Mouse (Mus musculus) 416B (cell line): Measurements from ENCODE around the gene Ccnl2.

Experiments
- DNase-seq: peaks from one replicate; pipeline ENCODE4 v3.0.0; 2011; ENCODE audit warnings: low read depth

Gene Ccnl2

DNA sequence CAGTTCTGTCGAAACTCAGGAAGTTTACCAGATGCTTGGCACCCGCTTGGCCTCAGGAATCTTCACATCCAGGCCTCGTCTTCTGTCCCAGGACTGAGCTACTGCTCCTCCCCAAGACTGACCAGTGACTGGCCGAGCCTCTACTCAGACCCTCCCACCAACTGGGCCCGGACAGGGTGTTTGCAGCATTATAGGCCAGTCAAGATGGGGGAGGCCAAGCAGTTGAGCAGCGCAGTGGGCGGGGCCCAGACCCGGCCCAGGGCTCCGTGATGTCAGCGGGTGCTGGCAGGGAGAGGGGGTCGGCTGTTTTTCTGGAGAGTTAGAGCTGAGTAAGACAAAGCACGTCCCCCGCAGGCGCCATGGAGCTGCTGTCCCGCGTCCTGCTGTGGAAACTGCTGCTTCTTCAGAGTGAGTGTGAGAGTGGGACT, 27.2 kb downstream of the Ccnl2 start, which contains the start of gene Mxra8:
Gene Mxra8, plus strand, starts transcription at position 198 of the 428 bp plus-strand sequence.
- DNase-seq = no peak

DNA sequence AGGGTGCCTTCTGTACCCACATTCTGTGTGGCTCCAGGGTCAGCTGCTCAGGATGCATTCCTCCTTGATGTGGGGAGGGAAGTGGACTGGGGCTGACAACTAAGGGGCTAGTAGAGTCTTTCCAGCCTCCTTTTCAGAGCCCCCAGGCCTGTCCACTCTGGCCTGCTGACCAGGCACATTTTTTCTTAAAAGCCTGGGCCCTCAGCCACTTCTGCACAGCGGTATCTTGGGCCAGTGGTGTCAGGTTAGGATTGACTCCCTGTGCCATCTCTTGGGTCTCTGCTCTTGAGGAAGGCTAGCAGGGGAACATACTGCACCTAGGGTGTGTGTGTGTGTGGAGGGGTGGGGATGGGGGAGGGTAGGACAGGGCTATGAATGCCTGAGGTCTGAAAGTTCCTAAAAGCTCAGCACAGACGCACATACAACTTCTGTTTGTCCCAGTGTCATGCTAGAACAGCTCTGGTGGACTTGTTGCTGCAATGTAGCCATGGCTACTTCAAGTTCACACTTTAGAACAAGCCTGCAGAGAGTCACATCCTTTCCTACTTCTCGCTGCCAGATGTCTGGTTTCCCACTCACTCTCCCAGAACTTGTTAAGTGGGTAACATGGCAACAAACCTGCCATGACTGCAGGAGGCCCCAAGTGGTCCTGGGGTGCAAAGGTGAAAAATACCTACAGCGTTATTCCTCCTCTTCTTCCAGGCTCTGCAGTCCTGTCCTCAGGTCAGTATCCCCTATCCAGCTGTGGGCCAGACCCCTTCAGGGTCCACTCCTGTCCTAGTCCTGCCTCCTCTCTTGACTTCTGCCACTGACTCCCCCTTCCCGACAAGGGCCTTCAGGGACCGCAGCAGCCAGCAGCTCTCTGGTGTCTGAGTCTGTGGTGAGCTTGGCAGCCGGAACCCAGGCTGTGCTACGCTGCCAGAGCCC, 28.1 kb downstream of the Ccnl2 start:
- no peak for DNase-seq

DNA sequence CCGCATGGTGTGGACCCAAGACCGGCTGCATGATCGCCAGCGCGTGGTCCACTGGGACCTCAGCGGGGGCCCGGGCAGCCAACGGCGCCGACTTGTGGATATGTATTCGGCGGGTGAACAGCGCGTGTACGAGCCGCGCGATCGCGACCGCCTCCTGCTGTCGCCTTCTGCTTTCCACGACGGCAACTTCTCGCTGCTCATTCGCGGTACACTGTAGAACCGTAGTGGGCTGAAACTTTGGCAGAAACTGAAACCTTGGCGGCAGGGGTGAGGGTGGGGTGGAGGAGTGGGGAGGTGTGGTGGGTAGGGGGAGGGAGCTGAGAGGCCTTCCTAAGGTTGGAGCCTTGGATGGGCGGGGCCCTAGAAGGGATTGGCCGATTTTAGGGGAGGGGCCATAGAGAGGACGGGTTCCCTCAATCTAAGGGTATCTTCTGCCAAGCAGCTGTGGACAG, 28.7 kb downstream of the Ccnl2 start:
- DNase-seq = peak; percentile 77

DNA sequence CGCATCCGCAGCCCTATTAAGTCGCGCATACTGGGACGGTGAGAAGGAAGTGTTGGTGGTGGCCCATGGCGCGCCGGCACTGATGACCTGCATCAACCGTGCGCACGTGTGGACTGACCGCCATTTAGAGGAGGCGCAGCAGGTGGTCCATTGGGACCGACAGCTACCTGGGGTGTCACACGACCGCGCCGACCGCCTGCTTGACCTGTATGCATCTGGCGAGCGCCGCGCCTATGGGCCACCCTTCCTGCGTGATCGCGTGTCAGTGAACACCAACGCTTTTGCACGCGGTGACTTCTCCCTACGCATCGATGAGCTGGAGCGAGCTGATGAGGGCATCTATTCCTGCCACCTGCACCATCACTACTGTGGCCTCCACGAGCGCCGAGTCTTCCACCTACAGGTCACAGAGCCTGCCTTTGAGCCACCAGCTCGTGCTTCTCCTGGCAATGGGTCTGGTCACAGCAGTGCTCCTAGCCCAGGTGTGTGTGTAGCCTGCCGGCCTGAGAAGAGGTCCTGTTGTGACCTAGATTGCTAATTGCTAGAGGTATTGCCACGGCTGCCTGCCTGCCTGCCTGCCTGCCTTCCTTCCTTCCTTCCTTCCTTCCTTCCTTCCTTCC, 29.5 kb downstream of the Ccnl2 start:
- DNase-seq = no peak

DNA sequence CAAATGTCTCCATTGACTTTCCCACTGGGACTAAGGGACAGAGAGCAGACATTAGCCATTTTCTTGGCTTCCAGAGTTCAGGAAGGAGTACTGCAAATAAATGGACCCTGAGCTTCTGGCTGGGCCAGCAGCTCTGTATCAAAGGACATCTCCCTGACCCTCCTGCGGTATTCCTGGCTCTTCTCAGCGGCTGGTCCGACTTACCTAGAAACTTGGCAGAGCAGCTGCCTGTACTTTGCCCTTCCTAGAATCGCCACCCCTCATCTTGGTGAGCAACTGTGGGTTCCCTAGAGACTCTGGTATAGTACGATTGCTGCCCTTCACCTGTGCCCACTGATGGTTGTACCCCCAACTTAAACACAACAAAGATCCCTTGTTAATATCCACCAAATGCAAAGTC, 30.9 kb downstream of the Ccnl2 start:
- no peak for DNase-seq

DNA sequence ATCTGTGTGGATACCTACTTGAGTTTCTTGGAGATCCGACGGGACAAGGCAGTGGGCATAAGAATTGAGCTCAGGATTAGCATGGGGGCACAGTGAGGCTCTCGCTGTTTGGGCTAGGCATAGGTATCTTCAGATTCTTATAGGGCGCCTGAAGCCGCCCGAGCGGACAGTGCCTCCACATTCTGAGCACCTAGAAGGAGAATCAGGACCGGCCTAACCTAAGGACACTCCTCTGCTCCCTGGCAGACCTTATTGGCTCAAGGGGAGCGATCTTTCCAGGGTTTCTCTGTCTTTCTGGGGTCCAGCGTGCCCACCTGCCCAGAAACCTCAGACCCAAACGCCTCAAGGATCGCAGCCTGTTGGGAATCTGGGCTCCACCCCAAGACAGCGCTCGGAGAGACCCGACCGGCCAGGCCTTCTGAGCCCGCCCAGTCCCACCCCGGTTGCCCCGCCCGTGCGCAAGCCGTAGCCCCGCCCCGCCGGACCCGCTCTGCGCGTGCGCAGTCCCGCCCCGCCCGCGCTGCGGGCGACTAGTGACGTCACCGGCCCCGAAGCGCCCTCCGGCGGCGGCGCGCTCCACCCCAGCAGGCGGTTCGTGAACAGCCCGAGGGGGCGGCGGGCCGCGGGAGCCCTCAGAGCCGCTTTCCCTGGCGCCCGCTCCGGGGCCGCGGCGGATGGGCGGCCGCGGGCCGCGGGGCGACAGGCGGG, 34.7 kb downstream of the Ccnl2 start, which contains the start of gene Dvl1:
Gene Dvl1, plus strand, starts transcription at position 532 of the 708 bp plus-strand sequence.
- DNase-seq = peak; percentile 82

DNA sequence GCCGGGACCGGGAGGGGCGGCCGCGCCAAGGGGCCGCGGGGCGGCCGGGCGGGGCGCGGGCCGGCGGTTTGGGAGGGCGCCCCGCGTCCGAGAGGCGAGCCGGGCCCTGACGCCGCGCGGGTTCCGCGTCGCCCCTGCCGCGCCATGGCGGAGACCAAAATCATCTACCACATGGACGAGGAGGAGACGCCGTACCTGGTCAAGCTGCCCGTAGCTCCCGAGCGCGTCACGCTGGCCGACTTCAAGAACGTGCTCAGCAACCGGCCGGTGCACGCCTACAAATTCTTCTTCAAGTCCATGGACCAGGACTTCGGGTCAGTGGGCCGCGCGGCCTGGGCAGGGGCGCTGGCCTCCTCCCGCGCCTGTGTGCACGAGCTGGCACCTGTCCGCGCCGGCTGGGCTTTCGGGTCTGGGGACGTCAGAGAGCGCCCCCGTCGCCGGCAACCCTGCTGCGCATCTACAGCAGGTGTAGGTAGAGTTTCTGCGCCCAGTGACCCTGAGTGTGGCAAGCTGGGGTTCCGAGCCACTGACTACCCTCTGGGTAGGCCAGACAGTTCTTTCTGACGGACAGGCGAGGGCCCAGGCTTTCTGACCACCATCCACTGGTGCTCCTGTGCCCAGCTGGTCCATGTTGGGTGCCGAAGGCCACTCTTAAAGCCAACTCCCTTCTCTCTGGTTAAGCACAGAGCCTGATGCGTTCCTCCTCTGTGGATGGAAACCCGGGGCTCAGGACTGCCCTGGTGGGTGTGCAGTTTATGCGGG, 35.5 kb downstream of the Ccnl2 start:
- peak; percentile 36 for DNase-seq

DNA sequence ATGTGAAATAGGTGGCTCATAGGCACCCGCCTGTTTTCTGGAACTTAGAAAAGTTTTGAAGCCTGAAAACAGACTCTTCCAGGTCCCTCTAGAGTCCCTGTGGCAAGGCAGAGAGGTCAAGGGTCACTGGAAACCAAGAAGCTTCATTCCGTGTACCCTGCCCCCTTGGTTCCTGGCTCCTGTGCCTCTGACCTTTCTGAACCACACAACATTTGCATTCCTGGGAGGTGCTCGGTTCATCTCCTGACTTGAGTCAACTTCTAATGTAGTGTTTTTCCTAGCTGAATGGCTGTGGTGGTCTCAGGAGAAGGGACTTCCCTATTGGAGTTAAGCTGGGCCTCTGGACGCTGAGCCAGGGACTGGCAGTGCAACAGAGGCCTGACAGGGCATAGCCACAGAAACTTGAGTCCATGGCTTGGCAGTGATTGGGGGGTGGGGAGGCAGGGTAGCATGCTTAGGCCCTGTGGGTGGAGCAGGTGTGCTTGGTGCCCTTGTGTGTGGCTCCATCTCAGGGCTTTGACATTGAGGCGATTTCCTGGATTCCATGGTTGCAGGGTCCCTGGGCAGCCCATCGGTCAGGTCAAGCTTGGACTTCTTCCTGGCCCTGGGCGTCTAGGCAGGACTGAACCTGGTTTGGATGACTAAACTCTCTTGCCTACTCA, 36.3 kb downstream of the Ccnl2 start:
- peak; percentile 26 for DNase-seq

DNA sequence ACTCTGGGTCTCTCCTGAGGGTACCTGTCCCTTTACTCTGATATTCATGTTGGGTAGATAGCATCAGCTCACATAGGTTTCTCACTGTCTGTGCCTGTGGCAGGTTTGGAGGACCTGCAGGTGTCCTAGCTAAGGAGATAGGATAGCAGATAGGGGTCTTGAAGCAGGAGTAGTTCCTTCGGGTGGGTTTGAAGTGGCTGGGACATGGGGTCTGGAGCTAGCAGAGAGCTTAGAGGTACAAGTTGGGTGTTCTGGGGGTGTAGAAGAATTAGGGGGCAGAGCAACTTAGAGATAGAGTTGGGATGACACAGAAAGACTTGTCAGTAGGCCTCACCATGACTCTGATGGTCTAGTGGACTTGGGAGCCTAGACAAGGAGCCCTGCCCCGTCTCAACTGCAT, 37.1 kb downstream of the Ccnl2 start:
- no peak for DNase-seq

DNA sequence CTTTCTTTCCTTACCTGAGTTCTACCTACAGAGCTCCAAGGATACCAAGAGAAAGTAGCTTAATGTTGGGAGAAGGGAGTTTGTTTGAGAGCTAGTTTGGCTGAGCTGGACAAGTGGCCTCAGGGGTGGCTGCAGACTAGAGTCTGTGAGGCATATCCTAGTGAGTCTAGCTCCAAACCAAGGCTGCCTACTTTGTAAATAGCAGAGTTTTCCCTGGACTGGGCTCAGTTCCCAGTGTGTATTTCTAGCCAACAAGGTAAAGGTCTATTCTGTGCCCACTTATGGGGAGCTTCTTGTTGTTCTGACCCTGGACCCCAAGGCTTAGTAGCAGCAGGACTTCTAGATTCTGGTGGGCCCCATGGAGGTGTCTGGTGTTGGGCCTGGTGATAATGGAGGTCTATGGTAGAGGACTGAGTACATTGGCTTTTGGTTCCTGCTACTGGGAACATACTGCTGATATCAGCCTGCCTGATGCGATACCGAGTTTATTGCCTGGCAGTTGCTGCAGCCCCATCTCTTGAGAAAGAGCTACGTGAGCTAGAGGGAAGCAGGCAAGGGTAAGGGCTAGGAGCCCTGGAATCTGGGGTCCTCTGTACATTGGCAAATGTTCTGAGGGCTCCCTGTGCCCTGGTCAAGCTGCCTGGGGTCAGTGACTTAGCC, 37.6 kb downstream of the Ccnl2 start:
- no peak for DNase-seq

DNA sequence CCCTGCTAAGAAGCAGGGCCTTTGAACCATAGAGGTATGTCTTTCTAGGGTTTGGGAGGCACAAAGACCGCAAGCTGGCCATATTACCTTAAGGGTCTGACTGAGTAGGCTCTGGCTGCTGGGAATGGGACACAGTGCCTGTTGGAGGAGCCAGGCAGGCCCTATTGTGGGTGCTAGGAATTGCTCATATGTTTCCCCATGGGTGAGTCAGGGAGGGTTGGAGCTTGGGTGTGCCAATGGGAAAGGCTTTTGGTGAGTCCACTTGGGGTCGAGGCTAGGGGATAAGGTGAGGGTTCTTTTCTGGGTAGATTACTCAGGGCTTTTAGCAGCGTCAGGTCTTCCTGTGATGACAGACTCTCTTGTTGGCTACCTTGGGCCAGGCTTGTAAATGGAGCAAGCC, 39.1 kb downstream of the Ccnl2 start:
- no peak for DNase-seq

DNA sequence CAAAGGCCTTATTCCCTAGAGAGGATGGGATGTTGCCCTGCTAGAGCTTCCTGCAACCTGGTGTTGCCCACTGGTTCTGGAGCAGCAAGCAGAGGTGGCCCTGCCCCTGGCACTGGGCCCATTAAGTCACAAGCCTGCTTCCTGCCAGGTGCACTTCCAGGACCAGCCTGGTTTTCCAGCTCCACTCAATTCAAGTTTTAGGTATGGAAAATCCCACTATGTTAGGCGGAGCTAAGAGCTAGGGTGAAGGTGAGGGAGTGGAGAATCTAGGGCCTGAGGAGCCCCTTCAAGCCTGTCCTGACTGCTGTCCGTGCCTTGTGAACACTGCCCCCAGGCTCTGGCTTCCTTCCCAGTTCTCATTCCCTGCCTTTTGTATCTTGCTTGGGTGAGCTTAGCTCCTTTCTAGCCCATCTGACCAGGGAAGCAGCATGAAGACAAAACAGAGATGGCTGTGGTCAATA, 39.7 kb downstream of the Ccnl2 start:
- DNase-seq = no peak

DNA sequence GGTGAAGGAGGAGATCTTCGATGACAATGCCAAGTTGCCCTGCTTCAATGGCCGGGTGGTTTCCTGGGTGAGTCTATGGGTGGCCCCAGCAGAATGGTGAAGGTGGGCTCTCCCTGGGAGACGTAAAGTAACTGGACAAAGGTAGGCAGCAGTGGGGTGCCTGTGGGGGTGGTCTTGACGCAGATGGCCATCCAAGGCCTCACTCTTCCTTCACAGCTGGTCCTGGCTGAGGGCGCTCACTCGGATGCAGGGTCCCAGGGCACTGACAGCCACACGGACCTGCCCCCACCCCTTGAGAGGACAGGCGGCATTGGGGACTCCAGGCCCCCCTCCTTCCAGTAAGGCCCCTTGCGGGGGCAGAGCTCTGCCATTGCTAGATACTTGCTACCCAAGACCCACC, 41.1 kb downstream of the Ccnl2 start:
- DNase-seq = no peak

DNA sequence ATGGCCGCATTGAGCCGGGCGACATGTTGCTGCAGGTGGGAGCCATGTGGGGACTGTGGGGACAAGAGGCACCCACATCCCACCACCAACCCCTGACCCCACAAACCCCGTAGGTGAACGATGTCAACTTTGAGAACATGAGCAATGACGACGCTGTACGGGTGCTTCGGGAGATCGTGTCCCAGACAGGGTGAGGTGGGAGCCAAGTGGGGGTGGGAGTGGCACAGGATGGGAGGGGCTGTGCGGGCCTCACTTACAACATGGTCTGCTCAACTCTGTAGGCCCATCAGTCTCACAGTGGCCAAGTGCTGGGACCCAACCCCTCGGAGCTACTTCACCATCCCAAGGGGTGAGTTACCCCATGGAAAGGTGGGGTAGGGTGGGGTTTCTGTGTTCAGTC, 42.7 kb downstream of the Ccnl2 start:
- DNase-seq = no peak

DNA sequence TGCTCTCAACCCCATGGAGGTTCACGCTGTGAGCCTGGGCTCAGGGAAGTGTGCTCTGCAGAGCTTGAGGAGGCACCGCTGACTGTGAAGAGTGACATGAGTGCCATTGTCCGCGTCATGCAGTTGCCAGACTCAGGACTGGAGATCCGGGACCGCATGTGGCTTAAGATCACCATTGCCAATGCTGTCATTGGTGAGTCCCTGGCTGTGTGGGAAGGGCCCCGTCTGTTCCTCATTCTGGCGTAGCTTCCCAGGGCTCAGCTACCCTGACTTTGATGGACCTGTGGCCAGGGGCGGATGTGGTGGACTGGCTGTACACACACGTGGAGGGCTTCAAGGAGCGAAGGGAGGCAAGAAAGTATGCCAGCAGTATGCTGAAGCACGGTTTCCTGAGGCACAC, 43.8 kb downstream of the Ccnl2 start:
- no peak for DNase-seq

DNA sequence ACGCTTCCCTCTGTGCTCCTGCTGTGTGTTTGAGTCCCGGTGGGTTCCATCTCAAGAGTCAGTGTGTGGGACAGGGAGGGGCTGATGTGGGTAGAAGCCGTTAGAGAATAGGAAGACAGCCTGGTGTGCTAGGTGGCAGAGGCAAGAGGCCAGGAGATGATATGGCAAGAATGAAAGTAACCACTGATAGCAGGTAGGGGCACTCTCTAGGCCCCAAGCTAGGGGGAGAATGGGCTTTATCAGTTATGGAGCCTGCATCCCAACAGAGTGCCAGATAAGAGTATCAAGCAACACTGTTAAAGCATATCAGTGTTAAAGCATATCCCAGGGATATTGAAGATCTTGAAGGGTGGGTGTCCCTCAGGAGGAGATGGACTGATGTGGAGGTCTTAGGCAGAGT, 44.6 kb downstream of the Ccnl2 start:
- no peak for DNase-seq

DNA sequence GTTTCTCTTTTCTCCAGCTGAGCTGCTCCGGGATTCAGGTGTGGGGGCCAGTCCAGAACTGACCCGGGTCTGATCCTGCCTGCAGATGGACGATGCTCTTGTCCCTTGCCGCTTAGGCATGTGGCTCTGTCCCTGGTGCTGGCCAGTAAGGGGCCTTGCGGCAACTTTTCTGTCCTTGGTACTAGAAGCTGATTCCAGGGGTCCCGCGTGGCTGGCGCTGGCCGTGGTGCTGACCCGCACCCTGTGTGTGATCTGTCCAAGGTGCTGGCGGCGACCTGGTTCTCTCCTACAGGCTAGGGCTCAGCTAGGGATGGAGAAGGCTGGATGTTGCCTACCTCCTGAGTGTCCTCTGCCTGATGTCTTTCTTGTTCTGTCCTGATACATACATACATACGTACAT, 47.0 kb downstream of the Ccnl2 start:
- peak; percentile 52 for DNase-seq

DNA sequence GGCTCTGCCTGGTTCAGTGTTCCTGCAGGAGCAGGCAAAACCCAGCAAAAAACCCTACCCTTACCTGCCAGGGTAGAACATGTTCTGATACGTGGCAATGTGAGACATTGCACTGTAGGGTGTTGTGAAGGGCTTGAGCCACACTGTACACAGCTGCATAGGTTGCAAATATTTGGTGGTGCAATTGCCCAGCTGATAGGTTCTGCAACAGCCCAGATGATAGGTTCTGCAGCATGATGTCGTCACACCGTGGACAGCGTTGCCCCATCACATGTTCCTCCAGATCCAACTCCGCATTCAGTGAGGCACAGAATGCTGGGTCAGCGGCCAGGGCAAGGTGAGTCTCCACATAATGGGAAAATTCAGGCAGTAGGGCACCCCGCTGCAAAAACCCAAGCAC, 49.5 kb downstream of the Ccnl2 start:
- DNase-seq = peak; percentile 52

DNA sequence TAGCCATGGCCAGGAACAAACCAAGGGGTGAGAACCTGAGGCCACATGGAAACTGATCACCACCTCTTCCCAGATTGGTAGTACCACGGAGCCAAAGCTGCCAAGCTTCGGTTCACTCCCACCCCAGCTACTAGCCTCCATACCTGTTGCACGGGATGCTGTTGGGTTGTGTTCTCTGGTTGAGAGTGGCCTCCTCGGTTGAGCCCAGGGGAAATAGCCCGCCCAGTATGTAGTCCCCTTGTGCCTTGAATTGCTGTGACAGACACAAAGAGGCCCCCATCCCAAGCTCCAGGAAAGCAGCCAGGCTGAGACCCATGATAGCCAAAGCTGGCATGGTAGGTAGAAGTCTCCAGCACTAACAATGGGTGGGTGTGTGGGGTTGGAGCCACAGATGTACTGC, 50.7 kb downstream of the Ccnl2 start, which contains the start of gene Tas1r3:
Gene Tas1r3, minus strand, starts transcription at position 362 of the 400 bp plus-strand sequence.
- DNase-seq = no peak

DNA sequence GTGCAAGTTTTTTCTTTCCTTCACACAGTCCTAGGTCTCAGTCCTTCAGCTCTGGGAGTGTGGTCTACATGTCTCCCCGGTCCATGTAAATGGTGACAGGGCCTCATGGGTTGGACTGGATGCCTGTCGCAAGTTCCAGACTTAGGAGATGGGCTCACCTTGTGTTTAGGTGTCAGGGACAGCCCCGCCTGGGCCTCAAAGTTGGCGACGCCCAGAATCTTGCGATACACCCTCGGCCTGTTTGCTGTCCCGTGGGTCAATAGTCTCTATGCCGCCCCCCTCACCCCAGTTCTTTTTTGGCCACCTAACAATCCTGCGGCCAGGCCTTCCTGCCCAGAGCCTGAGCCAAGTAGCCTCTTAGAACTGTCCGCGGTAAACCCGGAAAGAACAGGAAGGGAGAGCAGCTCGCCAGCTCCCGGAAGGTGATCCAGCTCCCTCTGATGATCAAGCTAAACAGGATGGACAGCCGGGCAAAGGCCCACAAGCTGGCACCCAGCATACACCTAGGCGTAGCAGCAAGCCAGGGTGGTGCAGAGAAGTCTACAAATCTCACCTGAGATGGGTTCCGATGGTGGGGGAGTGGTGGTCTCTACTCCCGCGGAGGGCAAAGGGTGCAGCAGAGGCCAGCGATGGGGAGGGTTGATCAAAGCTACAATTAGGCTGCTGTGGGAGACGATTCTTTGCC, 56.5 kb downstream of the Ccnl2 start:
- peak; percentile 67 for DNase-seq
